In genomic region chr5:138991734-138992133, GRCm38 (mm10) we compare ENCODE assay signal across 11 mouse cellular contexts. TPM values are rescaled to one million over a fixed set of nuclear protein-coding genes. Genes with fewer than 3 reads are reported as not detected.
DNase-seq lines count a peak whose midpoint lies in the region; ATAC-seq and TF ChIP-seq lines count a peak whose summit lies in the region.
"Had no signal": no experiment of that assay in that cellular context is flagged by ENCODE, and none has a peak within 500 bp of the region (broad histone marks: within the 10 kb centered on the region; RNA-seq: fewer than 3 reads in every experiment).

No protein-coding gene starts in this region.

- TF ChIP-seq CTCF in kidney, postnatal 0 days (IDR thresholded peaks at IDR 0.05; ENCODE audit: low read depth) = no peak

- H3K9ac ChIP-seq in kidney, postnatal 0 days (ENCODE audit: low read depth, low read length) = no peak overlapping the region
- H3K9ac ChIP-seq in limb, embryonic 12.5 days (replicated peaks) = no peak overlapping the region
- H3K9ac ChIP-seq in intestine, embryonic 16.5 days (ENCODE audit: low read depth, low read length) = no peak overlapping the region
- H3K9ac ChIP-seq: forebrain, postnatal 0 days had no signal

- peak overlapping the region; percentile 94; the same call in 1 of the 2 replicates for H3K4me2 ChIP-seq in kidney, postnatal 0 days (ENCODE audit: low read length)
- H3K4me2 ChIP-seq in limb, embryonic 12.5 days = peak overlapping the region; percentile 95
- H3K4me2 ChIP-seq in intestine, embryonic 16.5 days (ENCODE audit: low read depth, low read length) = no peak overlapping the region

- ATAC-seq in kidney, postnatal 0 days (replicated peaks; ENCODE audit: low FRiP score, low read depth) = no peak
- no peak for ATAC-seq in limb, embryonic 12.5 days (ENCODE audit: insufficient number of reproducible peaks, insufficient read depth, low FRiP score, low TSS enrichment, low read depth)
- no peak for ATAC-seq in intestine, embryonic 16.5 days
- ATAC-seq: forebrain, postnatal 0 days; intestine, postnatal 0 days had no signal

- no peak overlapping the region for H3K4me3 ChIP-seq in kidney, postnatal 0 days (replicated peaks; ENCODE audit: low read depth, low read length)
- peak overlapping the region; percentile 4 for H3K4me3 ChIP-seq in limb, embryonic 12.5 days (replicated peaks)
- H3K4me3 ChIP-seq in intestine, embryonic 16.5 days (ENCODE audit: low read length) = no peak overlapping the region

- H3K27me3 ChIP-seq in kidney, postnatal 0 days (ENCODE audit: insufficient read depth, low read length) = 0 out of 2 replicates have a peak, but pooled peaks cover 2% of the 10 kb centered on the region
- H3K27me3 ChIP-seq in limb, embryonic 12.5 days = peaks cover 81% of the 10 kb centered on the region
- peaks cover 3% of the 10 kb centered on the region for H3K27me3 ChIP-seq in intestine, embryonic 16.5 days (replicated peaks; ENCODE audit: control insufficient read depth, insufficient read depth, low read length)

- H3K9me3 ChIP-seq in kidney, postnatal 0 days (replicated peaks; ENCODE audit: low read length) = no peaks in the 10 kb centered on the region
- H3K9me3 ChIP-seq in limb, embryonic 12.5 days = no peaks in the 10 kb centered on the region
- no peaks in the 10 kb centered on the region for H3K9me3 ChIP-seq in intestine, embryonic 16.5 days (ENCODE audit: control insufficient read depth, low read length)

- peak; percentile 31 for DNase-seq in embryo, embryonic 10 days (ENCODE audit: low spot score)
- DNase-seq in embryo, embryonic 9.5 days (ENCODE audit: extremely low spot score) = no peak
- DNase-seq in kidney, postnatal 0 days (ENCODE audit: low spot score) = no peak
- no peak for DNase-seq in kidney, postnatal 14 days
- DNase-seq in ZHBTc4 (ENCODE audit: low read depth, low spot score) = peak; percentile 98
- DNase-seq in thymus, postnatal 36 days = no peak
- DNase-seq: forebrain, postnatal 0 days; retina, postnatal 1 day had no signal

- peaks cover 17% of the 10 kb centered on the region for H3K4me1 ChIP-seq in kidney, postnatal 0 days (replicated peaks; ENCODE audit: insufficient read depth, low read length)
- H3K4me1 ChIP-seq in limb, embryonic 12.5 days (replicated peaks) = peaks cover 59% of the 10 kb centered on the region
- H3K4me1 ChIP-seq in intestine, embryonic 16.5 days (ENCODE audit: control insufficient read depth, insufficient read depth, low read length) = peaks cover 44% of the 10 kb centered on the region

- WGBS in kidney, postnatal 0 days = 53% methylated on average over 4 of the region's 4 CpGs
- WGBS in limb, embryonic 12.5 days = 13% methylated on average over 4 of the region's 4 CpGs
- 61% methylated on average over 4 of the region's 4 CpGs for WGBS in intestine, embryonic 16.5 days

- H3K27ac ChIP-seq in kidney, postnatal 0 days = no peak overlapping the region
- no peak overlapping the region for H3K27ac ChIP-seq in limb, embryonic 12.5 days
- H3K27ac ChIP-seq in intestine, embryonic 16.5 days (ENCODE audit: low read length) = no peak overlapping the region

- 0 out of 2 replicates have a peak, but pooled peaks cover 8% of the 10 kb centered on the region for H3K36me3 ChIP-seq in kidney, postnatal 0 days (ENCODE audit: insufficient read depth, low read length)
- H3K36me3 ChIP-seq in limb, embryonic 12.5 days = no peaks in the 10 kb centered on the region
- 0 out of 2 replicates have a peak, but pooled peaks cover 5% of the 10 kb centered on the region for H3K36me3 ChIP-seq in intestine, embryonic 16.5 days (ENCODE audit: control insufficient read depth, insufficient read depth, low read length)

RNA-seq across cellular contexts. Expression of gene Pdgfa, which starts 5.4 kb away (rescaled TPM):
- 75.2 and 77.7 TPM in 2 replicates for polyA plus RNA-seq in kidney, postnatal 0 days (2015; fragmentation: Nextera tagmentation; extraction: Ambion mirVana)
- polyA plus RNA-seq in limb, embryonic 12.5 days (2016; fragmentation: Nextera tagmentation; extraction: Ambion mirVana) = 36.1 and 39.7 TPM in 2 replicates
- 47.1 and 47.3 TPM in 2 replicates for polyA plus RNA-seq in intestine, embryonic 16.5 days (2015; fragmentation: Nextera tagmentation; extraction: Ambion mirVana)

Comparison
In these comparisons a context has a peak if more than half of its experiments do, and no peak if none do; other contexts are left out.
1. DNase-seq: peak in embryo, embryonic 10 days (single experiment) and ZHBTc4 (single experiment); none in embryo, embryonic 9.5 days (single experiment), kidney, postnatal 0 days (single experiment), kidney, postnatal 14 days (single experiment) and thymus, postnatal 36 days (0 of 2).